ENCODE assay signal across 9 mouse cellular contexts in genomic region chr15:102421437-102421836, GRCm38 (mm10). TPM values are rescaled to one million over a fixed set of nuclear protein-coding genes. Genes with fewer than 3 reads are reported as not detected.
DNase-seq lines count a peak whose midpoint lies in the region; ATAC-seq and TF ChIP-seq lines count a peak whose summit lies in the region.
"Had no signal": no experiment of that assay in that cellular context is flagged by ENCODE, and none has a peak within 500 bp of the region (broad histone marks: within the 10 kb centered on the region; RNA-seq: fewer than 3 reads in every experiment).

No protein-coding gene starts in this region.

- H3K36me3 ChIP-seq in ES-E14 (ENCODE audit: control insufficient read depth, insufficient read depth, low read length, poor library complexity, severe bottlenecking): peaks cover 4% of the 10 kb centered on the region

- no peaks in the 10 kb centered on the region; a peak in 1 of 4 replicates for H3K4me1 ChIP-seq in ES-E14 (ENCODE audit: control insufficient read depth in 2 of 2, insufficient read depth in 2 of 2, low read length in 2 of 2, poor library complexity in 1 of 2)
- H3K4me1 ChIP-seq: limb, embryonic 15.5 days had no signal

- H3K9me3 ChIP-seq in ES-E14 (ENCODE audit: control insufficient read depth, insufficient read depth, low read depth, low read length): no peaks in the 10 kb centered on the region
- H3K9me3 ChIP-seq: limb, embryonic 15.5 days had no signal

- intact Hi-C loops in left cerebral cortex, adult 2 months (cut with DNase I): loop anchor here (1.0 kb wide), 1 partner anchor 40 kb away; no protein-coding TSS in a partner anchor
- intact Hi-C loops in left cerebral cortex, postnatal 4 days (cut with DNase I): loop anchor here (5.0 kb wide), 1 partner anchor 44 kb away; no protein-coding TSS in a partner anchor

- H3K9ac ChIP-seq in ES-E14 (ENCODE audit: insufficient read depth, low read depth, low read length, poor library complexity, severe bottlenecking): no peak overlapping the region
- H3K9ac ChIP-seq: limb, embryonic 15.5 days had no signal

- H3K4me3 ChIP-seq in left cerebral cortex, adult 2 months: no peak overlapping the region
- no peak overlapping the region for H3K4me3 ChIP-seq in ES-E14 (ENCODE audit: insufficient read depth in 1 of 2, low read depth in 1 of 2, low read length in 2 of 2, poor library complexity in 1 of 2, severe bottlenecking in 1 of 2)
- H3K4me3 ChIP-seq: limb, embryonic 15.5 days had no signal

- H3K27ac ChIP-seq in left cerebral cortex, adult 2 months: no peak overlapping the region
- no peak overlapping the region for H3K27ac ChIP-seq in ES-E14 (ENCODE audit: insufficient read depth, low read depth, low read length, poor library complexity, severe bottlenecking)
- H3K27ac ChIP-seq: limb, embryonic 15.5 days had no signal

- in situ Hi-C loops in ES-E14 (cut with MboI; ENCODE audit: low sequenced_read_pairs in 2 of 2, unreplicated experiment in 2 of 2): no loop called here

- peak; percentile 51 for DNase-seq in cerebellum, adult 8-10 months
- no peak for DNase-seq in cerebellum, adult 11-12 months
- DNase-seq in left cerebral cortex, adult 2 months (ENCODE audit: extremely low spot score in 1 of 2, low spot score in 2 of 2): no peak
- DNase-seq in left cerebral cortex, postnatal 4 days: no peak
- no peak for DNase-seq in ES-E14 (ENCODE audit: low read depth, low spot score)
- peak; percentile 74 for DNase-seq in retina, postnatal 1 day
- no peak for DNase-seq in urinary bladder, postnatal 4 days (ENCODE audit: low spot score in 2 of 2)

- peak; percentile 77 for TF ChIP-seq CTCF in left cerebral cortex, adult 2 months (IDR thresholded peaks at IDR 0.05)

- peak; percentile 79; the same call in 1 of the 2 replicates for ATAC-seq in erythroid progenitor cell, adult 5-6 weeks (replicated peaks; ENCODE audit: low FRiP score, poor library complexity, severe bottlenecking)

TF ChIP-seq in ES-E14, 5 proteins besides CTCF, POLR2A, EP300 and RAD21:
- TF ChIP-seq HCFC1 (IDR thresholded peaks at IDR 0.05; ENCODE audit: borderline replicate concordance, insufficient read depth, low read length): no peak
- 0 out of 2 replicates have a peak, but pooled peaks have one; percentile 9 for TF ChIP-seq ZC3H11A (IDR thresholded peaks at IDR 0.05; ENCODE audit: borderline replicate concordance, low read depth, low read length)
- no peak for TF ChIP-seq MAFK (IDR thresholded peaks at IDR 0.05; ENCODE audit: insufficient read depth, low read depth, low read length)
- TF ChIP-seq ZNF384 (IDR thresholded peaks at IDR 0.05; ENCODE audit: low read depth, low read length): no peak
- no peak for TF ChIP-seq CHD2 (IDR thresholded peaks at IDR 0.05; ENCODE audit: low read depth, low read length)

RNA-seq across cellular contexts. Expression of gene Sp1, which starts 15.5 kb away (rescaled TPM):
- total RNA-seq in left cerebral cortex, adult 2 months (2021): 10 to 100 TPM; 26.8 to 27.2 TPM
- total RNA-seq in left cerebral cortex, postnatal 4 days (2021): 10 to 100 TPM; 30.5 to 35.0 TPM
- total RNA-seq in ES-E14 (2012; rRNA removed): 93.4 and 130 TPM in 2 replicates
- total RNA-seq in erythroid progenitor cell, adult 5-6 weeks (2015; ENCODE audit: low replicate concordance): 80.5 and 94.1 TPM in 2 replicates
- 70.4 and 79.1 TPM in 2 replicates for total RNA-seq in erythroid progenitor cell, adult 5-6 weeks (2017; ENCODE audit: low replicate concordance)

RNA-seq across cellular contexts. Expression of gene Amhr2, which starts 23.7 kb away (rescaled TPM):
- total RNA-seq in left cerebral cortex, adult 2 months (2021): 1 to 10 TPM in 1 of 2 experiments, under 1 TPM in 1; 0.98 to 3.2 TPM
- total RNA-seq in left cerebral cortex, postnatal 4 days (2021): 1 to 10 TPM in 1 of 2 experiments, under 1 TPM in 1; 0.93 to 1.4 TPM
- 5.6 and 16.5 TPM in 2 replicates for total RNA-seq in ES-E14 (2012; rRNA removed)
- total RNA-seq in erythroid progenitor cell, adult 5-6 weeks (2015; ENCODE audit: low replicate concordance): not detected in 2 replicates
- total RNA-seq in erythroid progenitor cell, adult 5-6 weeks (2017; ENCODE audit: low replicate concordance): 3.6 TPM in 1 of 2 replicates, not detected in the other

RNA-seq across cellular contexts. Expression of gene Prr13, which starts 37.4 kb away (rescaled TPM):
- 10 to 100 TPM; 46.1 to 47.6 TPM for total RNA-seq in left cerebral cortex, adult 2 months (2021)
- 10 to 100 TPM; 18.6 to 20.0 TPM for total RNA-seq in left cerebral cortex, postnatal 4 days (2021)
- total RNA-seq in ES-E14 (2012; rRNA removed): 13.2 and 26.3 TPM in 2 replicates
- 45.4 and 56.6 TPM in 2 replicates for total RNA-seq in erythroid progenitor cell, adult 5-6 weeks (2015; ENCODE audit: low replicate concordance)
- 18.6 and 49.4 TPM in 2 replicates for total RNA-seq in erythroid progenitor cell, adult 5-6 weeks (2017; ENCODE audit: low replicate concordance)

RNA-seq across cellular contexts. Expression of gene Pcbp2, which starts 48.9 kb away (rescaled TPM):
- 100 to 1,000 TPM; 497 to 500 TPM for total RNA-seq in left cerebral cortex, adult 2 months (2021)
- total RNA-seq in left cerebral cortex, postnatal 4 days (2021): 100 to 1,000 TPM; 546 to 548 TPM
- total RNA-seq in ES-E14 (2012; rRNA removed): 206 and 377 TPM in 2 replicates
- total RNA-seq in erythroid progenitor cell, adult 5-6 weeks (2015; ENCODE audit: low replicate concordance): 405 and 484 TPM in 2 replicates
- total RNA-seq in erythroid progenitor cell, adult 5-6 weeks (2017; ENCODE audit: low replicate concordance): 185 and 238 TPM in 2 replicates

RNA-seq across cellular contexts. Expression of gene Sp7, which starts 54.5 kb away (rescaled TPM):
- under 1 TPM; 0.27 to 0.61 TPM for total RNA-seq in left cerebral cortex, adult 2 months (2021)
- under 1 TPM; 0.24 to 0.56 TPM for total RNA-seq in left cerebral cortex, postnatal 4 days (2021)
- 0.09 TPM in 1 of 2 replicates, not detected in the other for total RNA-seq in ES-E14 (2012; rRNA removed)
- not detected in 2 replicates for total RNA-seq in erythroid progenitor cell, adult 5-6 weeks (2015; ENCODE audit: low replicate concordance)
- not detected in 2 replicates for total RNA-seq in erythroid progenitor cell, adult 5-6 weeks (2017; ENCODE audit: low replicate concordance)

Comparison
In these comparisons a context has a peak if more than half of its experiments do, and no peak if none do; other contexts are left out.
1. DNase-seq: peak in cerebellum, adult 8-10 months (single experiment) and retina, postnatal 1 day (single experiment); none in cerebellum, adult 11-12 months (single experiment), left cerebral cortex, adult 2 months (0 of 2), left cerebral cortex, postnatal 4 days (single experiment), ES-E14 (single experiment) and urinary bladder, postnatal 4 days (0 of 2).